Mouse (Mus musculus) embryonic facial prominence, embryonic 14.5 days (tissue): ENCODE results near the gene Arhgef26. TPM values are rescaled to one million over a fixed set of nuclear protein-coding genes. Genes with fewer than 3 reads are reported as not detected.
A peak's percentile ranks its signal among the peaks of the same experiment; 100 is the strongest.

Experiments
- ATAC-seq: fragments of 200-750 bp; cut with Nextera tagmentation; 2 replicates; pipeline ENCODE4 v1.8.0; 2017; ENCODE audit warnings: low read depth, moderate number of reproducible peaks, moderate TSS enrichment
- DNase-seq: peaks from one replicate; pipeline ENCODE4 v3.0.0-alpha.2; 2015; ENCODE audit warnings: low spot score
- H3K27ac ChIP-seq: fragments of 300-500 bp; sonication (generic); replicated peaks from 2 replicates; pipeline ENCODE4 v1.5.1; 2014; ENCODE audit warnings: low read depth, mild to moderate bottlenecking, low read length, moderate library complexity
- H3K27me3 ChIP-seq: fragments of 300-500 bp; sonication (generic); replicated peaks from 2 replicates; pipeline ENCODE4 v1.6.1; 2014; ENCODE audit warnings: low read length; ENCODE audit not compliant: control insufficient read depth, insufficient read depth
- H3K36me3 ChIP-seq: fragments of 300-500 bp; sonication (generic); 2 replicates; pipeline ENCODE4 v1.6.1; 2014; ENCODE audit warnings: low read length, mixed read lengths; ENCODE audit not compliant: control insufficient read depth, insufficient read depth
- H3K4me1 ChIP-seq: fragments of 300-500 bp; sonication (generic); 2 replicates; pipeline ENCODE4 v1.6.1; 2014; ENCODE audit warnings: antibody characterized with exemption, low read length; ENCODE audit not compliant: control insufficient read depth, insufficient read depth
- H3K4me2 ChIP-seq: fragments of 300-500 bp; sonication (generic); 2 replicates; pipeline ENCODE4 v1.6.1; 2014; ENCODE audit warnings: low read depth, mild to moderate bottlenecking, low read length, moderate library complexity, mixed read lengths
- H3K4me3 ChIP-seq: fragments of 300-500 bp; sonication (generic); 2 replicates; pipeline ENCODE4 v1.5.1; 2014; ENCODE audit warnings: low read depth, mild to moderate bottlenecking, low read length
- H3K9ac ChIP-seq: fragments of 300-500 bp; sonication (generic); 2 replicates; pipeline ENCODE4 v1.6.1; 2014; ENCODE audit warnings: low read depth, mild to moderate bottlenecking, low read length, moderate library complexity, mixed read lengths
- H3K9me3 ChIP-seq: fragments of 300-500 bp; sonication (generic); 2 replicates; pipeline ENCODE4 v1.6.1; 2016; ENCODE audit warnings: low read length; ENCODE audit not compliant: control insufficient read depth
- WGBS: fragments of 180-500 bp; shearing (Covaris S2); extraction: QIAGEN DNeasy Blood & Tissue Kit; methylation state at CpG from one replicate; pipeline ENCODE4 v1.1.7; 2014; 5-methylcytosine and 5-hydroxymethylcytosine counted together
- polyA plus RNA-seq: library from polyadenylated mRNA; unstranded; fragments of >200 nt; fragmentation: Nextera tagmentation; extraction: Ambion mirVana; gene quantifications from 2 replicates; pipeline ENCODE4 v1.2.1, GENCODE M21; 2014

The Arhgef26 gene
- polyA plus RNA-seq, 1 experiment from 2014 or later = 7.7 TPM

DNA sequence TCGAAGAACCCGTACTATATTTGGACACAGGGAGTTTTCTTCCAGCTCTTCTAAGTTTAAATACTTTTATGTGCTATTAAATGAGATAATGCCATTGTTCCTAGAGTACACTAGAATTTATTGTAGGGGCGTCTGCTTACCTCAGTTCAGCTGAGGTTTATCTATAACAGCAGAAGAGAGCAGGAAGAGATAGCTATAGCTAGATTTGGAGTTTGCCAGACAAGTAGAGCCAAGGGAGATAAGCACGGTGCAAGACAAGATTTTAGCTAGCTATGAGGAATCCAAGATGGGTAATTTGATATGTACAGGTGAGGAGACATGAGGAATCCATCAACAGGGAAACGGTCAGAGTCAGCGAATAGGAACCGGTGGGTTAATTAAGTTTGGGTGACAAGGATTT is 108.1 kb downstream of the Arhgef26 start:
- Histone ChIP-seq H3K27ac (no peak overlapping the region), H3K27me3 (no peaks in the 10 kb centered on the region), H3K36me3 (peaks cover 4% of the 10 kb centered on the region; the same call in 1 of the 2 replicates), H3K4me3 (no peak overlapping the region), H3K9me3 (no peaks in the 10 kb centered on the region), H3K4me1 (no peaks in the 10 kb centered on the region), H3K9ac (no peak overlapping the region), H3K4me2 (no peak overlapping the region)
- 81% methylated on average over 7 of the region's 7 CpGs for WGBS
- no peak for DNase-seq
- ATAC-seq = no peak

DNA sequence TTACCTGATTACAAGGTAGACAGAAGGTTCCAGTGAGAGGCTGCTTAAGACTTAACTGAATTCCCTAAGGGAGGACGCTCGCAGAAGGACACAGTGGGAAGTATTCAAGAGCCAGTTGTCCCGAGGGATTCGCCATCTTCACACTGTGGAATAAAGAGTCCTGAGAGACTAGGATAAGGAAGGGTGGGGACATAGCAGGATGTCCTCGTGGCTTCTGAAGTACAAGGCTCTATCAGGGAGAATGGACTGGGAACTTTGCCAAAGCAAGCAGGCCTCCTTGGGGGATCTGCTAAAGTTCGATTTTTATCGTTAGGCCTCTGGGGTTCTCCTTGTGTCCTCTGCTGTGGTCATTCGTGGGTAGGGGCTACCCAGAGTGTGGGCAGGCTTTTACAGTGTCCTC is 109.0 kb downstream of the Arhgef26 start:
- Histone ChIP-seq H3K9ac (no peak overlapping the region), H3K27me3 (no peaks in the 10 kb centered on the region), H3K36me3 (peaks cover 4% of the 10 kb centered on the region; the same call in 1 of the 2 replicates), H3K9me3 (no peaks in the 10 kb centered on the region), H3K4me3 (no peak overlapping the region), H3K4me1 (no peaks in the 10 kb centered on the region), H3K27ac (no peak overlapping the region), H3K4me2 (no peak overlapping the region)
- 77% methylated on average over 8 of the region's 8 CpGs for WGBS
- no peak for DNase-seq
- ATAC-seq = peak; percentile 57; the same call in 1 of the 2 replicates

DNA sequence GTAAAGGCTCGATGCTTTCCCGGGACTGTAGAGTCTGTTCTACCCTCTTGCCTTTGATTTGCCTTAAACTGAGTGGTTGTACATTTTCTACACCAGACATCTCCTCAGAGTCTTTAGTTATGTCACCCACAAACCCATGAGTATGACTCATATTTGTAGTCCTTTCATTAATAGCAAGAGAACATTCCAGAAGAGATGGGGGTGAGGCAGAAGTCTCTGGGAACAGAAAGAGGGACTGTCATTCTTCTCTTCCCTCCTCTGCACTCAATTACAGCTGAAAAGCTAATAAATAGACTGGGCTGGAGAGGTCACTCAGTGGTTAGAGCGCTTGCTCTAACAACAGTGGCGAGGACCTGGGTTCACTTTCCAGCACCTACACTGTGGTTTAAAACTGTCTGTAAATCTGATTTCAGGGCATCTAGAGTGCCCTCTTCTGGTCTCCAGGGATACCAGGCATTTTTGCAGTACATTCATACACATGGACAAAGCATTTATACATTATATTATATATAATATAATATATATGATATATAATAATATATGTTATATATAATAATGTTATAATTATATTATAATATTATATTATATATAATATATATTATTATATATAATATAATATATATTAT is 111.8 kb downstream of the Arhgef26 start:
- Histone ChIP-seq H3K4me2 (no peak overlapping the region), H3K4me3 (no peak overlapping the region), H3K27me3 (no peaks in the 10 kb centered on the region), H3K4me1 (peaks cover 7% of the 10 kb centered on the region; the same call in 1 of the 2 replicates), H3K9me3 (no peaks in the 10 kb centered on the region), H3K27ac (no peak overlapping the region), H3K9ac (no peak overlapping the region), H3K36me3 (peaks cover 4% of the 10 kb centered on the region; the same call in 1 of the 2 replicates)
- WGBS = 93% methylated on average over 4 of the region's 4 CpGs
- no peak for ATAC-seq
- no peak for DNase-seq

DNA sequence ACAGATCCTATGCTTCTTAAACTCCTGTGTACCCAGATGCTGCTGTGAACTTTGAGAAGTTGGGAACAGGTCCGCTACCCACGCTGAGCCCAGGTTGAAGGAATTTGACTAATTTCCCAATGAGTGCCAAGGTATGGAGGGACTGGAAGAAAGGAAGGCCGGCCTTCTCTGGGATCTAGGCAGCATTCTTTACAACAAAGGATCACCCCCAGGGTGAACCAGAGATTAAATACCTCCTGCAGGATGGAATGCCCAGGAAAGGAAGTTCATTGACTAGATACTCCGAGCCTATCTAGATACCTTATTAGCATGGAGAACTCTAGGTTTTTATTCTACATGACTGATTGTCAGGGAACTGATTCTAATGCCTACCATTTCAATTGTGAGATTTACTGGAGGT is 114.8 kb downstream of the Arhgef26 start:
- 44% methylated on average over 4 of the region's 4 CpGs for WGBS
- Histone ChIP-seq H3K27ac (no peak overlapping the region), H3K9ac (no peak overlapping the region), H3K4me1 (peaks cover 7% of the 10 kb centered on the region; the same call in 1 of the 2 replicates), H3K36me3 (peaks cover 4% of the 10 kb centered on the region; the same call in 1 of the 2 replicates), H3K4me3 (no peak overlapping the region), H3K27me3 (no peaks in the 10 kb centered on the region), H3K4me2 (no peak overlapping the region), H3K9me3 (no peaks in the 10 kb centered on the region)
- ATAC-seq (no peak), DNase-seq (no peak)

DNA sequence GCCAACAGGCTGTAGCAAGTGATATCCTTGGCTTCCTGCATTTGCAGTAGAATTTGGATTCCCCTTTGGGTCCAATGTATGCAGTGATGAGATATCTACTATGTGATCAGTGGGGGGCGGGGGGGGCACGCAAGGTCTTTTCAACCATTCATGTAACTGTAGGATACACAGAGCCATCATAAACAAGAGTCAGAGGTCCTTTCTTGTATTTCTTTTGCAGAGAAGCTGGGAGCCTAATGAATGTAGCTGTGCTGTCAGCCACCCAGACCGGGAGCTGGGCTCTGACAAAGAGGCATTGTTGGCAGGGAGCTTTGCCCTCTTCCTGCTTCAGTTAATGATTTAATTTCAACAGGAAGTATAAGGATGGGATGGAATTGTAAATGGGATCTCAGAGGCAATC is 116.0 kb downstream of the Arhgef26 start:
- Histone ChIP-seq H3K27me3 (no peaks in the 10 kb centered on the region), H3K4me2 (no peak overlapping the region), H3K4me3 (no peak overlapping the region), H3K9me3 (no peaks in the 10 kb centered on the region), H3K36me3 (peaks cover 4% of the 10 kb centered on the region; the same call in 1 of the 2 replicates), H3K27ac (no peak overlapping the region), H3K4me1 (peaks cover 7% of the 10 kb centered on the region; the same call in 1 of the 2 replicates), H3K9ac (no peak overlapping the region)
- 31% methylated on average over 3 of the region's 3 CpGs for WGBS
- DNase-seq = peak; percentile 43
- peak; percentile 36; the same call in 1 of the 2 replicates for ATAC-seq

DNA sequence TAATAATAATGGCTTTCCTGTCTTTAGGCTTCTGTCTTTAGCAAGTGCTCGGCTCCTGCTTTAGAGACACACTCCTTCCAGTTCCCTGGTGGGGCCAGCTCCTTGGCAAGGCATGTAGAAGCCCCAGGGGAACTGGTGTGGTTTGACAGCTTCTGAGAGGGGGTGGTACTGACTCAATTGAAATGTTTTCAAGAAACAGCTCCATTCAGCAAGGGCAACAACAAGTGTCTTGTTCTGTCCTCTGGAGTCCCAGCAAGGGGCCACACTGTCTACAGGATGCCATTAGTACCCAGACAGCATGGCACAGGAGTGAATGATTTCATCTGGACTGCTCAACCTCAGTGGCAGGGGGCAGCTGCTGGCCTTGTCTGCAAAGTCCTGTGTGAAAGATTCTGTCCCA is 117.7 kb downstream of the Arhgef26 start:
- DNase-seq (peak; percentile 66), ATAC-seq (peak; percentile 20; the same call in 1 of the 2 replicates)
- Histone ChIP-seq H3K9ac (no peak overlapping the region), H3K9me3 (no peaks in the 10 kb centered on the region), H3K27ac (no peak overlapping the region), H3K4me3 (no peak overlapping the region), H3K27me3 (no peaks in the 10 kb centered on the region), H3K36me3 (peaks cover 15% of the 10 kb centered on the region), H3K4me2 (no peak overlapping the region), H3K4me1 (peaks cover 7% of the 10 kb centered on the region; the same call in 1 of the 2 replicates)
- 37% methylated on average over 1 of the region's 1 CpGs for WGBS

DNA sequence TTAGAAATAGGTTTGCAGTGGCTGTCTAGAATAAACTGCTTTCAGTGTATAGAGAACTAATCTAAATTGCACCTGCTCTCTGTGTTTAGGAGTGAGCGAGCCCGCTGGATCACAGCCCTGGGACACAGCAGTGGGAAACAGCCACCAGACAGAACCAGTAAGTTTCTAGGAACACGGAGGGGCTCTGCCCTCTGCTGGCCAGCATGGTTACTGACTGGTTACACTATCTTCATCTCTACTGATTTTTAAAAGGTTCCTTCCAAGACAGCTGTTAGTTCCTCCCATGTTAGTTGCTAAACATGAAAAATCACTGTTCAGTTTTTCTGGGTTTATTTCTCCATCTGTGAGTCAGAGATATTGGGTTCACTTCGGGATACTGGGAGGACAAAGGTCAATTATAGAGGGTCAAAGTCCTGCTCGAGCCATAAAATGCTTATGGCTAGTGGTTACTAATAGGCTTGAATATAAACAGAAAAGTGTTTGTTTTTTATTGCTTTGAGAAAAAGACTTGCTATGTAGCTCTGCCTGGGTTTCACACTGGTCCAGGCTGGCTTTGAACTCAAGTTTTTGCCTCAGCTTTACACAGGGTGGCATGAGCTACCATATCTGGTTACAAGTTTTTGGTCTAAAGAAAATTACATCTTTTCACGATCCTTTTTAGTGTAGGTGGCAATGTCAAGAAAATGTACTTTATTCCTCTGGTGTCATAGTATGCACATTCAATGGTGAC is 120.3 kb downstream of the Arhgef26 start:
- Histone ChIP-seq H3K27ac (no peak overlapping the region), H3K27me3 (no peaks in the 10 kb centered on the region), H3K9me3 (no peaks in the 10 kb centered on the region), H3K4me1 (peaks cover 7% of the 10 kb centered on the region; the same call in 1 of the 2 replicates), H3K4me2 (no peak overlapping the region), H3K4me3 (no peak overlapping the region), H3K9ac (no peak overlapping the region), H3K36me3 (peaks cover 36% of the 10 kb centered on the region)
- DNase-seq (peak; percentile 74), ATAC-seq (peak; percentile 83)
- 44% methylated on average over 6 of the region's 6 CpGs for WGBS

DNA sequence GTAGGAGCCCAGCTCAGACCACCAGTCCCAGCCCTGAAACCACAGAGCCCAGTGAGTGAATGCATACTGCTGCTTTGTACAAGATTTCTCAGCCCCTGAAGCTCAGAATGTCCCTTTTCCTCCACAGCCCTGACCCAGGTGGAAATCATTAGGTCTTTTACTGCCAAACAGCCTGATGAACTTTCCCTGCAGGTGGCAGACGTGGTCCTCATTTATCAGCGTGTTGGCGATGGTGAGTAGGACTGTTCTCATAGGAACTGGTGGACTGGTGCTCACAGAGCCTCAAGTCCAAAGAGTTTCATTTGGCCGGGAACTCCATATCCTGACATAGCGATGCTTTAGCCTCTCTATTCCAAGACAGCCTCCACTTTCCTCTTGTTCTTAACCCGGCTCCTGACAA is 121.3 kb downstream of the Arhgef26 start:
- peaks cover 47% of the 10 kb centered on the region for H3K36me3 ChIP-seq
- ATAC-seq = no peak
- no peaks in the 10 kb centered on the region for H3K9me3 ChIP-seq
- no peak overlapping the region for H3K9ac ChIP-seq
- no peak overlapping the region for H3K4me2 ChIP-seq
- H3K4me1 ChIP-seq = no peaks in the 10 kb centered on the region
- 68% methylated on average over 6 of the region's 6 CpGs for WGBS
- H3K27me3 ChIP-seq = no peaks in the 10 kb centered on the region
- H3K4me3 ChIP-seq = no peak overlapping the region
- no peak overlapping the region for H3K27ac ChIP-seq
- no peak for DNase-seq
